Mouse (Mus musculus): ENCODE data around the gene Id3.

Gene Id3

DNA sequence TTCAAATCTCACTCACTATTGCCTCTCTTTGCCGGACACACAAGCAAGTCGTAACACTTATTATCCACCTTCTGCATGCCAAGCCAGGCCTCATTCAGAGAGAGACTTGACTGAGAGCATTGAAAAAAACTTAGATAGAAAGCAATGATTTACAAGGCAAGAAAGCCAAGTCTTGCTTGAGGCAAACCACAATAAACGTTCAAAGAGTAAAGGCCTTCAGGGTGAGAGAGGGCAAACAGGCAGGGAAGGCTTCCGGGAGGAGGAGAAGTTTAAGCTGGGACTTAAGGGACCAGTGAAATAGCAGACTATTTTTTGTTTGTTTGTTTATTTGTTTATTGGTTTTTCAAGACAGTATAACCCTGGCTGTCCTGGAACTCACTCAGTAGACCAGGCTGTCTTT, 27.1 kb downstream of the Id3 start:
- in situ Hi-C loops (cut with MboI; ENCODE audit: low pct_unique_long_range_greater_than_20kb in 1 of 2, low sequenced_read_pairs in 2 of 2, unreplicated experiment in 1 of 2) = loop anchor here in 1 of 2 experiments (25.0 kb wide), 1 partner anchor 108 kb away; the partner anchor contains the start of gene Rpl11

DNA sequence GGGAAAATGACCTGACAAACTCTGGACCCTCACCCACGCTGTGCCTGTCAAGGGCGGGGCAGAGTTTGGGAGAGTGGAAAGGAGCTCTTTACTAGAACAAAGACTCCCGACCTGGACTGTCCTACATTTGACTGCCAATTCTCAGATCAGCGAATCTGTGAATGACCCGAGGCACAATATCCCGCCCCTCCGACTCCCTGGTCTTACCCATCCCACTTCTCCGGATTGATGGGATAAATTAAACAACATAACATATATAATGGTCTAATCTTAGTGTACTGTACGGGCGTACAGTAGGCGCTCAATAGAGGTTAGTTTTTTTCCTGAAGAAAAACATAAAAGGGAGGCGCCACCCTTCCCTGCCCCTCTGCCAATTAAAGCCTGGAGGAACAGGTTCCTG, 28.2 kb downstream of the Id3 start:
- in situ Hi-C loops (cut with MboI; ENCODE audit: low pct_unique_long_range_greater_than_20kb in 1 of 2, low sequenced_read_pairs in 2 of 2, unreplicated experiment in 1 of 2) = loop anchor here in 1 of 2 experiments (25.0 kb wide), 1 partner anchor 109 kb away; the partner anchor contains the start of gene Rpl11

DNA sequence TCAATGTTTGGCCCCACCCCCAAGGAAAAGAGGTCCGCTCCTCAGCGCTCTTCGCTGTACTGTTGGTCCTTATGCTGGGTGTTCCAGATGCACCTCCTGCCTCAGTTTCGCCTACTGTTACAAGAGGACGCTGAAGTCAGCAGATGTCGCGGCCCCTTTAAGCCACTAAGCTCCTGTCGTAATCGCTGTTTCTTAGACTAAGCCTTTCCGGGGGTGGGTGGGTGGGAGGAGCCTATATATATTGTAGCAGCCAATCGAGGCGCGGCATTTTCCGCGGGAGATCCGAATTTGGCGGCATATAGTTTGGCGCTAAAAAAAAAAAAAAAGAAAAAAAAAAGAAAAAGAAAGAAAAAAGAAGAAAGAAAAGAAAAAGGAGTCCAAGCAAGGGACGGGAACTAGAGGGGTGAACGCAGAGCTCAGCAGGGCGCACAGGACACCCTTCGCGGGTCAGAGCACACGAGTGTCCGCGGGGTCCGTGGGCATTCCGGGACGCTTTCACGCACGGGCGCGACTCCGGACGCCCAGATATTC, 28.8 kb downstream of the Id3 start, which contains the start of gene E2f2:
Gene E2f2, plus strand, starts transcription at position 384 of the 531 bp plus-strand sequence.
- in situ Hi-C loops (cut with MboI; ENCODE audit: low pct_unique_long_range_greater_than_20kb in 1 of 2, low sequenced_read_pairs in 2 of 2, unreplicated experiment in 1 of 2) = loop anchor here in 1 of 2 experiments (25.0 kb wide), 1 partner anchor 110 kb away; the partner anchor contains the start of gene Rpl11

DNA sequence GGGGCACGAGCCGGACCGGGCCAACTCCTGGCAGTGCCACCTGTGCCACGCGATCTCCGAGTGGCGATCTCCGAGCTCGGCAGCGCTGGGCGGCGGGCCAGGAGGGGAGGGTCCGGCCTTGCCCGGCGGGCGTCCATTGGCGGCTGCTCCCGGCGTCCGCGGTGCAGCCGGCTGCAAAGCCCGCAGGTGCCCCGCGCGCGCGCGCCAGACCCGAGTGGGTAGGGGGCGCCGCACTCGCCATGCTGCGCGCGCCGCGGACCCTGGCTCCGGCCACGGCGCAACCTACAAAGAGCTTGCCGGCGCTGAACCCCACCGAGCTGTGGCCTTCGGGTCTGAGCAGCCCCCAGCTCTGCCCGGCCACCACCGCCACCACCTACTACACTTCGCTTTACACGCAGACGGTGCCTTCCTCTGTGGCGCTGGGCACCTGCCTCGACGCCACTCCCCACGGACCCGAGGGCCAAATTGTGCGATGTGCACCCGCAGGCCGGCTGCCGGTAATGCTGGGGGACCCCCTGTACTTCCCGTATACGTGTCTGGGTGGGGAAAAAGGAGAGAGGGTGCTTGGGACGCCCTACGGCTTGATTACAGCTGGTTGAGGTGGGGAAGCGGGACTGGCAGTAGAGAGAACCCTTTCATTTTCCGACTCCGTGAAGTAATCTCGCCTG, 29.4 kb downstream of the Id3 start:
- in situ Hi-C loops (cut with MboI; ENCODE audit: low pct_unique_long_range_greater_than_20kb in 1 of 2, low sequenced_read_pairs in 2 of 2, unreplicated experiment in 1 of 2) = loop anchor here in 1 of 2 experiments (25.0 kb wide), 1 partner anchor 110 kb away; the partner anchor contains the start of gene Rpl11

DNA sequence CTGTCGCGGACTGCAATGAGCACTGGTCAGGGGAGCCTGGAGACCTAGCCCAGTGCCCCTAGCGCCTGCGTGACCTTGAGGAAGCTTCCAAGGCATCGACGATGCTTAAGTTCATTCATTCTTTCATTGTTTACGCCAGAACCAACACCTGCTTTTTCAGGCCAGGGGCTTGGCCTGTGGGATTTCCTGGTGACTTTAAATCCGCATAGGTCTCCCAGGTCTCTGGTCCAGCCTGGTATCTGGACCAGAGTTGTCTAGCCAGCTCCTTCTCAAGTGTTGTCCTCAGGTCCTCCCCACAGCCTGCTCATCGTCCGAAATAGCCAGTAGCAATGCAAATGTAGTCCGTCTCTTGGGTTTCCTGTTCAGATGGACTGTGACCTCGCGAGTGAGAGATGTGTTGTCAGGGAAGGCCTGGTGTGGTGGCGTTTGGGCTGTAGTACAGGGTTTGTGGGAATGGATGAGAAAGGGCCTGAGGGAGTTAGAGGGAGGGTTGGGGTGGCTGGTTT, 30.0 kb downstream of the Id3 start:
- in situ Hi-C loops (cut with MboI; ENCODE audit: low pct_unique_long_range_greater_than_20kb in 1 of 2, low sequenced_read_pairs in 2 of 2, unreplicated experiment in 1 of 2) = loop anchor here in 1 of 2 experiments (25.0 kb wide), 1 partner anchor 111 kb away; the partner anchor contains the start of gene Rpl11

DNA sequence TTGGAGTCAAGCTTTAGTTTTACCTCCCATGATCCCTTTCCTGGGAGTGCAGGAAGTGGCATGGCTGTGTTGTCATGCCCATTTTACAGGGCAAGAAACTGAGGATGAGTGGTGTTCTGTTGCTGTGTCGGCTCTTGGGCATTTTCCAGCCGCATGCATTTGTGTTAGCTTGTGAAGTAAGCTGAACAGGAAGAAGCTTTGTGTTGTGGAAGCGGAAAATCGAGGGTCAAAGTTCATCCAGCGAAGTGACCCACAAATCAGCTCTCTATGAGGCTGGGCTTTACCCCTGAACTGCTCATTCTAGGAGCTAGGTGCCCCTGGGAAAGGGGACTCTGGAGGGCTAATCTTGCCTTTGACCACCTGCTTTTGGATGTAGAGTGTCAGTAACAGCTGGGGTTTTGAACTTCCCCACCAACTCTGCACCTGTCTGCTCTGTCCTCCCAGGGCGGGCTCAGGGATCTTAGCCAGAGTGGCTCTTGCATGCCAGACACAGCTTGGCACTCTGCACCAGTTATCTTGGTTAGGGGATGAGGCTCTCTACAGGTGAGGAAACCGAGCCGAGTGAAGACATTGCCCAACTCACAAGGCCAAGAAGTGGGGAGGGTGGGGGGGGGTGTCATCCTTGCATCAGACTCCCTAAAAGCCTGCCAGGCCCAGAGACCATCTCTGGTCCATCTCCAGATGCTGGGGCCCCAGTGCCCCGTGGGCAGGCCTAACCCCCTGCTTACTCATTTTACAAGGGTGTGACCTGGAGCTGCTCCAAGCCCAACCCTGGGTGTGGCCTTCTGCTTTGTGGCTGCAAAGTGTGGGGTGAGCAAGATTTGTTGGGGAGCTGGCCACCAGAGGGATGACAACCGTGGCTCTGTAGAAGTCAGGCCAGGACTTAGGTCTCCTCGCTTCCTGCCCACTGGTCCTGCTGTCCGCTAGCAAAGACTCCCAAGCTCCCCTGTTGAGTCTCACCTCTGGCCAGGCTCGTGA, 31.2 kb downstream of the Id3 start:
- in situ Hi-C loops (cut with MboI; ENCODE audit: low pct_unique_long_range_greater_than_20kb in 1 of 2, low sequenced_read_pairs in 2 of 2, unreplicated experiment in 1 of 2) = loop anchor here in 1 of 2 experiments (25.0 kb wide), 1 partner anchor 112 kb away; the partner anchor contains the start of gene Rpl11

DNA sequence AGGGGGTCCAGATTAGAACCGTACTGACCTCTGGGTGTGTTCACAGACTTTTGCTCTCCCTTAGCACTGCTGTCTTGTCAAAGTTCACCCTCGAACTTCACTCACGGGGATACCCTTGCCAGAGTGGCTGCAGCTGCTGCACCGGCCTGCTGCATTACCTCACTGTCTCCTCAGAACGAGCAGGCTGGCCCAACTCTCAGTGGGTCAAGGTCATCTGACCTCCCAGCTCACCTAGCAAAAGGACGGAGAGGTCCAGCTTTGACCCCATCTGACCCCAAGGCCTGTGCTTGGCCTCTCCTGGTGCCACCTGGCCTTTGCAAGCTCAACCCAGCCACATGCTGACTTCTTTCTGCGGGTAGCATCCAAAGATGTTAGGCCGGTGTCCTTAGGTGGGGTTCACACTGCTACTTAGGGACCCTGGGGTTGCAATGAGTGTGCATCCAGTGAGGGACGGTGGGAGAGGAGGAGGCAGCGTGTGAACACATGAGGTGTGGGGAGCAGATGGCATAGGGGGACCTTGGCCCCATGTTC, 32.8 kb downstream of the Id3 start:
- in situ Hi-C loops (cut with MboI; ENCODE audit: low pct_unique_long_range_greater_than_20kb in 1 of 2, low sequenced_read_pairs in 2 of 2, unreplicated experiment in 1 of 2) = no loop called here

DNA sequence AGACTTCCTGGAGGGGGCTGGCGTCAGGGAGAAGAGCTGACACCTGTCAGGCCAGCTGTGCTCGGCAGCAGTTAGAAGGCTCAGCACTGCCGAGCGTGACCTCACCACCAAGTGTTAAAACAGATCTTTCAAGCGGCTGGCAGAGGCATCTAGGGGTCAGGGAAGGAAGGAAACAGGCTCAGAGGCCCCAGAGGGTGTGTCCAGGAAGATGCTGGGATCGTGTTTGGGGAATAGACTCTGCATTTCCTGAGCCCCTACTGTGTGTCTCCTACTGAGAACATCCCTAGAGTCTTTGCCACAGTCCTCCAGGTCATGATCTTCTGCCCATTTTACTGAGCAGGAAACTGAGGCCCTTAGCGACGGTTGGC, 33.9 kb downstream of the Id3 start:
- in situ Hi-C loops (cut with MboI; ENCODE audit: low pct_unique_long_range_greater_than_20kb in 1 of 2, low sequenced_read_pairs in 2 of 2, unreplicated experiment in 1 of 2) = no loop called here

DNA sequence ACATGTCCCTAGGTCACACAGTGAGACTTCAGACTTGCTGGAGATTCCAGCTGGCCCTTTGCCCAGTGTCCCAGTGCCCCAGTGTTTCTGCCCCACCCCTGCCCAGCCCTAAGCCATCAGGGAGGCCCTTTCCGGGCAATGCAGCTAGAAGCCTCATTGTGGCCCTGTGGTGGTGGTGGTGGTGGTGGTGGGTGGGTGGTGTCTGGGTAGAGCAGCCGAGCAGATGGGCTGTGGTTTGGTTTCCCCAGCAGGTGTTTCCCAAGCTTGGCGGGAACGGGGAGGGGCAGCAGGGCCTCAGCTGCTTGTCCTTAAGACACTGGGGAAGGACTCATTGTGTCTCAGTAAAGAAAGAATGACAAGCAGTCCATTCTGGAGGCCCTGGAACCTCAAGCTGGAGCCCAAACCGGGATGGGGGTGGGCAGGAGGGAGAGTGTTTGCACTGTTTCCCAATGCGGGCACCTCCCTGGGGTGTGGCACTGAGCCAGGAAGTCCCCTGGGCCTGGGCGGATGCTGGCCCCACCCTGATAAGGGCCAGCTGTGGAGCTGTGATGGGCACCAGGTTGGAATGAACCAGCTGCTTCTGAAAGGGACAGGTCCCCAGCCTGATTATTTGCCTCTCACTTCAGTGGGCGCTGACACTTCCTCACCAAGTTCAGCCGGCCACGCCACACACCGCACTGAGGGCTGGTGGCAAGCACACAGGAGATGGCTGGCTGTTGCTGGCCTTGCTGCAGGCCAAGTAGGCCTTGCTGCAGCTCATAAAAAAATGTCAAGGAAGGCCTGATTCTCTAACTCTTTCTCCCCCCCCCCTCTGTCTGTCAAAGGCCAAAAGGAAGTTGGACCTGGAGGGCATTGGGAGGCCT, 34.5 kb downstream of the Id3 start:
- in situ Hi-C loops (cut with MboI; ENCODE audit: low pct_unique_long_range_greater_than_20kb in 1 of 2, low sequenced_read_pairs in 2 of 2, unreplicated experiment in 1 of 2) = no loop called here

DNA sequence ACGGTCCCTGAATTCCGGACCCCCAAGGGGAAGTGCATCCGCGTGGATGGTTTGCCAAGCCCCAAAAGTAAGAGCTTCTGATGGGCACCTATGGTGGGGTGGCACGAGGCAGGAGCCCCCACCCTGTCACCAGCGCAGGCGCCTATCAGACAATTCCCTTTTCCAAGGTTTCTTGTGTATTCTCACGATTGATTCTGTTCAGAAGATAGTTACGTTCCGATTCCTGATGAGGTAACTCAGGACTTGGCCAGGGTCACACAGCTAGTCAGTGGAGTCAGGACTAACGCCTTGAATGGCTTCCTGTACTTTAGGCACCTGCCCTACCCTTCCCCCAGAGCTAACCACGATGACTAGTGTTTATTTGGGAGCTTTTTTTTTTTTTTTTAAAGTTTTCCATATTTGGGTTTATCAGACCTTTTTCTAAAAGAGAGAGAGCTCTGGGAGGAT, 35.2 kb downstream of the Id3 start:
- in situ Hi-C loops (cut with MboI; ENCODE audit: low pct_unique_long_range_greater_than_20kb in 1 of 2, low sequenced_read_pairs in 2 of 2, unreplicated experiment in 1 of 2) = no loop called here

DNA sequence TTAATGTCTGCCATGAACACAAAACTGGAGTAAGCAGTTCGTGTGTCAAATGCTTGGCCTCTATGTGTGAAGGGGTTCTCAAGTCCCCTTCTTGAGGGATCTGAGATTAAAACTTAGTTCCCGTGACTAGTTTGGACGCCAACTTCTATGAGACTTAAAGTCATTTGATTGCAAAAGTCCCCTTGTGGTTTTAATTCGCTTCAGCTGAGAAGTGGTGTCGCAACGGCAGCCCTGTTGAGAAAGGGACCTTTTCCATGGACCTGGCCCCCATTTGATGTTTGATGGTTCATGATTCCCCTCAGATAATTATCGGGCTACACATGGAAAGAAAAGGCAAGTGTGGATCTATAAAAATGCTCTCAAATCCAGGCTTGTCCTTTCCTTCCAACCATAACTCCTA, 36.2 kb downstream of the Id3 start:
- in situ Hi-C loops (cut with MboI; ENCODE audit: low pct_unique_long_range_greater_than_20kb in 1 of 2, low sequenced_read_pairs in 2 of 2, unreplicated experiment in 1 of 2) = no loop called here

DNA sequence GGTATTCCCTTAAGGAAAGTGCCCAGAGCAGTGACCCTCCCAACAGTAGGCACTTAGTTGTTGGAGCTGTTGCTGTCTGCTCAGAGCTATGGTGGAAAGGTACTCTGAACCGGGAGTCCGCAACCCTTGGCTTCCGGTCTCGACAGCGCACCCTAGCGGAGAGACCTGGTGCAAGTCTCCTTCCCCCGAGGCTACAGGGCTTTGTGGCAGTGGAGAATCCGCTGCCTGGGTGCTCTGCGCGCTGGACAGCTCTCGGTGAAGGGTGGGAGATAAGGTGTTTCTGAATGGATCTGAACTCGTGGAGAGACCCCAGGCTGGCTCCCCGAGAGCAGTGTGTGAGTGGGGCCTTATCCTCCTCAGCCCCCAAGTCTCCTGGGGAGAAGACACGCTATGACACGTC, 36.7 kb downstream of the Id3 start:
- in situ Hi-C loops (cut with MboI; ENCODE audit: low pct_unique_long_range_greater_than_20kb in 1 of 2, low sequenced_read_pairs in 2 of 2, unreplicated experiment in 1 of 2) = no loop called here

DNA sequence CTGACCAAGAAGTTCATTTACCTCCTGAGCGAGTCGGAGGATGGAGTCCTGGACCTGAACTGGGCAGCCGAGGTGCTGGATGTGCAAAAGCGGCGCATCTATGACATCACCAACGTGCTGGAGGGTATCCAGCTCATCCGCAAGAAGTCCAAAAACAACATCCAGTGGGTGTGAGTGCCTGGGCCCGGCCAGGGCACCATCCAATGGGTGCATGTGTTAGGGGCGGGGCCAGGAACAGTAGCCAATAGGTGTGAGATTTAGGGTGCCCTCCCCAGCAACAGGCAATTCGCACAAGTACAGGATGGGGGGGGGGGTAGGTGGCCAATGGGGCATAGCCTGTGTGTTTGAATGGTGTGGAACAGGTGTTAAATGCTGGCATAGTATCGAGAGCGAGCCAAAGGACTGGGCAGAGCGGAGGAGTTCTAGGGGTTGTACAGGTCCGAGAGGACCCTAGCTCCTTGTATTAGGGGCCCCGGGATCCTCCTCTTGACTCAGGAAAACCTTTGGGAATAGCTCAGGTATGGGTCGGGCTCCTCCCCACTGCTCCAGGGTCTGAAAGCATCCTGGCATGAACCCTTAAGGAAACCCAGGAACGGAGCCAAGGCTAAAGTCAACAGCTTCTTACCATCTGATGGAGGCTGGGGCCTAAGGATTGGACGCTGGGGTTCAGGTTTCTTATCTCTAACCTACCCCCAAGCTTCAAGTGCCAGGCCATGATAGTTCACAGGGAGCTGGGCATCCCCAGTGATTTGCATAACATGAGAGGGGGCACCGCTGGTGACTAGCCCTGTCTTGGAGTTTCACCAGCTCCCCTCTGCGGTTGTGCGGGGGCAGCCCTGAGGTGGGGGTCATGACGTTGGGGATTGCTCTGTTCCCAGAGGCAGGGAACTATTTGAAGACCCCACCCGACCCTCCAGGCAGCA, 37.4 kb downstream of the Id3 start:
- in situ Hi-C loops (cut with MboI; ENCODE audit: low pct_unique_long_range_greater_than_20kb in 1 of 2, low sequenced_read_pairs in 2 of 2, unreplicated experiment in 1 of 2) = no loop called here

DNA sequence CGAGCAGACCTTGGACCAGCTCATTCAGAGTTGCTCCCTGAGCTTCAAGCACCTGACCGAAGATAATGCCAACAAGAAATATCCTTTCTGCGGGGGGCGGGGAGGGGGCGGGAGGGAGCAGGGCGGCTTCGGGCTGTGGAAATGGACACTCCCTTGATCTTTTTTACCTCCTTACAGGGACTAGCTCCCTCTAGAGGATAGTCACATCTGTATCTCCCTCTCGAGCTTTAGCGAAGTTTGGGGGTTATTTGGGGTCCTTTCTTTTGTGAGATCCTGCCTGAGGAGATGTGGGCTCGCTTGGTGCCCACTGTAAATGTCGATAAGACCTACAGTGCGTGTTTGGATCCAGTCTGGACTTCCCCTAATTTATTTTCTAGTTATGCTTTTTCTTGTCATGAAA, 38.1 kb downstream of the Id3 start:
- in situ Hi-C loops (cut with MboI; ENCODE audit: low pct_unique_long_range_greater_than_20kb in 1 of 2, low sequenced_read_pairs in 2 of 2, unreplicated experiment in 1 of 2) = no loop called here

DNA sequence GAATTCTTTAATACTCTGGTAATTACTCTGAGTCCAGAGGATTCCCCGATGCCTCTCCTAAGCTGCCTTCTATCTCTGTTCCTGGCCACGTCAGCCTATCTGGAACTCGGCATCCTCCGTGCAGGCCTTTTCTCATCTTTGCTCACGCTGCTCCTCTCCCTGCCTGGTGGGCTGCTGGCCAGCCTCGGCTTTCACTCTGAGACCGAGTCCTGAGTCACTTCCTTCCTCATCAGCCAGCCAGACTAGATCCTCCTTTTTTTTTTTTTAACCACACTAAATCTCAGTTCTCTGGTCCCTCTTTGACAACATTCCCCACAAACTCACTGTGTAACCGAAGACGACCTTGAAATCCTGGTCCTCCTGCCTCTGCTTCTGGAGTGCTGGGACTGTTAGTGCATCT, 42.1 kb downstream of the Id3 start:
- in situ Hi-C loops (cut with MboI; ENCODE audit: low pct_unique_long_range_greater_than_20kb in 1 of 2, low sequenced_read_pairs in 2 of 2, unreplicated experiment in 1 of 2) = no loop called here

DNA sequence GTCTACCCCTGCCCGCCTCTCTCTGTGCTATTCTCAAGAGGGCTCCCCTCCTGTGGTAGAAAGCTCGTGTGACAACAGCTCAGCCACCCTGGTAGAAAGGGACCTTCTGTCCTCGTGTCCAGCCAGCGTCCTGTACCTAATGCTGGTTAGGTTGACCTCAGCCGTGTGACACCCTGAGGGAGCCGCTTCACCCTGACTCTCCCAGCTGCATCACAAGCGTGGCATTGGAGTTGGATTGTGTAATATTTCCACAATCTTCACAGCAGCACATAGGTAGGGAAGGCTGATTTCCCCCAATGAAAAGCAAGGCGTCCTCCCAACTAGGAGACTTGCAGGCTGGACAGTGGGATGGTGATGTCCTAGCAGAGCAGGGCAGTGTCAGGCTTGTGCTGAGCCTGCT, 43.0 kb downstream of the Id3 start:
- in situ Hi-C loops (cut with MboI; ENCODE audit: low pct_unique_long_range_greater_than_20kb in 1 of 2, low sequenced_read_pairs in 2 of 2, unreplicated experiment in 1 of 2) = no loop called here

All from mouse embryonic stem cell (cell line).